Mouse (Mus musculus) T-cell, adult 2 months (primary cell): ENCODE measurements at regions not wholly inside any gene's neighbourhood (a gene's known extent, or its start where the extent isn't known, plus 50 kb on each side); places are given as distances from the start of the nearest gene placed in this dataset.
"Not testable (repeated sequence)": the region's sequence is repeated elsewhere in the genome, so short reads cannot be mapped to it uniquely, and the experiment has no call there.

ENCODE experiments used
- DNase-seq: peaks from one replicate; pipeline ENCODE4 v3.0.0; 2022; ENCODE audit warnings: low spot score

GRCm38 (mm10) chr5:74827944-74828343, 125.2 kb upstream of the Lnx1 start:
- DNase-seq, result no peak

GRCm38 (mm10) chr5:74825517-74826254, 123.0 kb upstream of the Lnx1 start:
- DNase-seq, result no peak

GRCm38 (mm10) chr5:74823719-74824118, 121.0 kb upstream of the Lnx1 start:
- DNase-seq, result no peak

GRCm38 (mm10) chr5:74821969-74822368, 119.3 kb upstream of the Lnx1 start:
- no peak for DNase-seq

- no peak for DNase-seq
Observed at GRCm38 (mm10) chr5:74816523-74816922, 113.8 kb upstream of the Lnx1 start.

- DNase-seq, result no peak
Observed at GRCm38 (mm10) chr5:74813396-74813795, 110.7 kb upstream of the Lnx1 start.

GRCm38 (mm10) chr5:74811046-74811445, 108.3 kb upstream of the Lnx1 start:
- DNase-seq, result no peak

GRCm38 (mm10) chr5:74807581-74808221, 105.0 kb upstream of the Lnx1 start:
- no peak for DNase-seq

GRCm38 (mm10) chr5:74801946-74802345, 99.2 kb upstream of the Lnx1 start:
- no peak for DNase-seq

GRCm38 (mm10) chr5:74800351-74800750, 97.6 kb upstream of the Lnx1 start:
- no peak for DNase-seq

- DNase-seq, result no peak
Observed at GRCm38 (mm10) chr5:74796421-74797067, 93.8 kb upstream of the Lnx1 start.

GRCm38 (mm10) chr5:74794726-74795125, 92.0 kb upstream of the Lnx1 start:
- DNase-seq, result no peak

- DNase-seq, result no peak
Observed at GRCm38 (mm10) chr5:74793431-74793830, 90.7 kb upstream of the Lnx1 start.

GRCm38 (mm10) chr5:74792936-74793335, 90.2 kb upstream of the Lnx1 start:
- DNase-seq, result no peak

- DNase-seq, result no peak
Observed at GRCm38 (mm10) chr5:74792301-74792700, 89.6 kb upstream of the Lnx1 start.

- not testable (repeated sequence) for DNase-seq
Observed at GRCm38 (mm10) chr5:74790501-74790900, 87.8 kb upstream of the Lnx1 start.

- DNase-seq, result no peak
Observed at GRCm38 (mm10) chr5:74783906-74784305, 81.2 kb upstream of the Lnx1 start.

- DNase-seq, result no peak
Observed at GRCm38 (mm10) chr5:74778076-74778465, 75.4 kb upstream of the Lnx1 start.

GRCm38 (mm10) chr5:74777381-74778075, 74.8 kb upstream of the Lnx1 start:
- DNase-seq, result no peak

- no peak for DNase-seq
Observed at GRCm38 (mm10) chr5:74776081-74776480, 73.4 kb upstream of the Lnx1 start.

- DNase-seq, result no peak
Observed at GRCm38 (mm10) chr5:74775596-74775995, 72.9 kb upstream of the Lnx1 start.

GRCm38 (mm10) chr5:74773558-74774429, 71.1 kb upstream of the Lnx1 start:
- no peak for DNase-seq
